Mouse (Mus musculus): Measurements from ENCODE around the gene 3110040M04Rik. TPM values are rescaled to one million over a fixed set of nuclear protein-coding genes. Genes with fewer than 3 reads are reported as not detected.
"Not testable (repeated sequence)": the region's sequence is repeated elsewhere in the genome, so short reads cannot be mapped to it uniquely, and the experiment has no call there.

The 3110040M04Rik gene
- not detected for total RNA-seq (2021)
- long read RNA-seq, experiment 1, result 0 reads
- long read RNA-seq, experiment 2, result 0 reads

GRCm38 (mm10) chr1:151203818-151204217 lies at the start of gene 3110040M04Rik:
TSS of gene 3110040M04Rik (plus strand) at chr1:151204121.
- intact Hi-C loops (cut with DNase I); DNase-seq: not testable (repeated sequence)

GRCm38 (mm10) chr1:151154131-151154530 lies 49.8 kb upstream of the 3110040M04Rik start:
- DNase-seq; intact Hi-C loops (cut with DNase I): not testable (repeated sequence)

GRCm38 (mm10) chr1:151156129-151156528 lies 47.8 kb upstream of the 3110040M04Rik start:
- intact Hi-C loops (cut with DNase I), result no loop called here
- DNase-seq, result no peak

GRCm38 (mm10) chr1:151156777-151157632 lies 46.9 kb upstream of the 3110040M04Rik start:
- intact Hi-C loops (cut with DNase I), result no loop called here
- no peak for DNase-seq

- intact Hi-C loops (cut with DNase I), result no loop called here
- no peak for DNase-seq
These were observed 45.7 kb upstream of the 3110040M04Rik start for GRCm38 (mm10) chr1:151157963-151158856.

- intact Hi-C loops (cut with DNase I), result no loop called here
- DNase-seq, result no peak
These were observed 44.9 kb upstream of the 3110040M04Rik start for GRCm38 (mm10) chr1:151158857-151159510.

GRCm38 (mm10) chr1:151166031-151166430 lies 37.9 kb upstream of the 3110040M04Rik start:
- DNase-seq, result no peak
- intact Hi-C loops (cut with DNase I), result no loop called here

GRCm38 (mm10) chr1:151167297-151168047 lies 36.4 kb upstream of the 3110040M04Rik start:
- no peak for DNase-seq
- intact Hi-C loops (cut with DNase I), result no loop called here

- intact Hi-C loops (cut with DNase I), result no loop called here
- DNase-seq, result no peak
These were observed 35.3 kb upstream of the 3110040M04Rik start for GRCm38 (mm10) chr1:151168637-151169036.

- no peak for DNase-seq
- intact Hi-C loops (cut with DNase I), result no loop called here
These were observed 32.1 kb upstream of the 3110040M04Rik start for GRCm38 (mm10) chr1:151171572-151172461.

GRCm38 (mm10) chr1:151177030-151177936 lies 26.6 kb upstream of the 3110040M04Rik start:
- intact Hi-C loops (cut with DNase I), result no loop called here

GRCm38 (mm10) chr1:151177937-151178271 lies 26.0 kb upstream of the 3110040M04Rik start:
- DNase-seq, result no peak
- intact Hi-C loops (cut with DNase I), result no loop called here

More at GRCm38 (mm10) chr1:151177030-151177936, 26.6 kb upstream of the 3110040M04Rik start:
- no peak for DNase-seq

GRCm38 (mm10) chr1:151178505-151179083 lies 25.3 kb upstream of the 3110040M04Rik start:
- intact Hi-C loops (cut with DNase I), result no loop called here
- no peak for DNase-seq

GRCm38 (mm10) chr1:151180167-151180566 lies 23.8 kb upstream of the 3110040M04Rik start:
- intact Hi-C loops (cut with DNase I), result no loop called here
- no peak for DNase-seq

- intact Hi-C loops (cut with DNase I), result not testable (repeated sequence)
These were observed 21.7 kb upstream of the 3110040M04Rik start, which contains the start of gene Gm47985 for GRCm38 (mm10) chr1:151182266-151182665. TSS of gene Gm47985 (plus strand) at chr1:151182537.

GRCm38 (mm10) chr1:151186186-151186585 lies 17.7 kb upstream of the 3110040M04Rik start:
- intact Hi-C loops (cut with DNase I), result not testable (repeated sequence)

More at GRCm38 (mm10) chr1:151182266-151182665, 21.7 kb upstream of the 3110040M04Rik start, which contains the start of gene Gm47985:
- DNase-seq, result not testable (repeated sequence)

GRCm38 (mm10) chr1:151186879-151187424 lies 17.0 kb upstream of the 3110040M04Rik start:
- DNase-seq; intact Hi-C loops (cut with DNase I): not testable (repeated sequence)

More at GRCm38 (mm10) chr1:151186186-151186585, 17.7 kb upstream of the 3110040M04Rik start:
- not testable (repeated sequence) for DNase-seq
